Mouse (Mus musculus) embryonic facial prominence, embryonic 12.5 days (tissue): ENCODE data around the gene Ppargc1a. TPM values are rescaled to one million over a fixed set of nuclear protein-coding genes. Genes with fewer than 3 reads are reported as not detected.

Source experiments
- ATAC-seq: fragments of 200-750 bp; cut with Nextera tagmentation; 2 replicates; pipeline ENCODE4 v1.8.0; 2017; ENCODE audit not compliant: insufficient number of reproducible peaks, insufficient read depth, low FRiP score, low TSS enrichment
- H3K27ac ChIP-seq: fragments of 300-500 bp; sonication (generic); 2 replicates; pipeline ENCODE4 v1.5.1; 2016; ENCODE audit warnings: mild to moderate bottlenecking
- H3K27me3 ChIP-seq: fragments of 300-500 bp; sonication (generic); 2 replicates; pipeline ENCODE4 v1.6.1; 2016; ENCODE audit warnings: mild to moderate bottlenecking, moderate library complexity
- H3K36me3 ChIP-seq: fragments of 300-500 bp; sonication (generic); 2 replicates; pipeline ENCODE4 v1.6.1; 2016; ENCODE audit warnings: mild to moderate bottlenecking
- H3K4me1 ChIP-seq: fragments of 300-500 bp; sonication (generic); 2 replicates; pipeline ENCODE4 v1.6.1; 2016
- H3K4me2 ChIP-seq: fragments of 300-500 bp; sonication (generic); replicated peaks from 2 replicates; pipeline ENCODE4 v1.6.1; 2016; ENCODE audit warnings: mild to moderate bottlenecking, moderate library complexity
- H3K4me3 ChIP-seq: fragments of 300-500 bp; sonication (generic); 2 replicates; pipeline ENCODE4 v1.5.1; 2016; ENCODE audit warnings: mild to moderate bottlenecking
- H3K9ac ChIP-seq: fragments of 300-500 bp; sonication (generic); 2 replicates; pipeline ENCODE4 v1.6.1; 2016; ENCODE audit warnings: mild to moderate bottlenecking, moderate library complexity
- H3K9me3 ChIP-seq: fragments of 300-500 bp; sonication (generic); 2 replicates; pipeline ENCODE4 v1.6.1; 2016; ENCODE audit warnings: mild to moderate bottlenecking, moderate library complexity
- WGBS: fragments of 180-500 bp; shearing (Covaris S2); methylation state at CpG from one replicate; pipeline ENCODE4 v1.1.7; 2016; 5-methylcytosine and 5-hydroxymethylcytosine counted together
- polyA plus RNA-seq: library from polyadenylated mRNA; unstranded; fragments of >200 nt; fragmentation: Nextera tagmentation; extraction: Ambion mirVana; gene quantifications from 2 replicates; pipeline ENCODE4 v1.2.1, GENCODE M21; 2016

Gene Ppargc1a
- polyA plus RNA-seq, 1 experiment from 2014 or later = 4.2 TPM

DNA sequence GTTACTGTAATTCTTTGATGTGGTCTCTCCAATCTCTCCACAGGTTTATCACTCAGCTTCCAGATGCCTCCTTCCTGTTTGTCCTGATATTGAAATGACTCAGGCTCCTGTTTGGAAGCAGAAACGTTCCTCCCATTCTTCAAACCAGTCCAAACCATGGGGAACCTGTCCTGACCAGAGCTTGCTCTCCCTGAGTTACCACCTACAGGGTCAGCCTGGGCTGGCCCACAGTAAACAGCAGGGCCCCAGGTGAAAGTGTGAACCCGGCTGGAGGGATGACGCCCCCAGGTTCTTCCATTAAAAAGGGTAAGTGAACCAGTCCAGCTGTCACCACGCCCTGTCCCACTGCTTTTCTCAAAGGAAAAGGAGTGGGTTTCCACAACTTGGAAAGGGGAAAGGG is 15.5 kb upstream of the Ppargc1a start:
- H3K4me2 ChIP-seq = no peak overlapping the region
- H3K9ac ChIP-seq = no peak overlapping the region
- no peaks in the 10 kb centered on the region for H3K9me3 ChIP-seq
- ATAC-seq = no peak
- no peaks in the 10 kb centered on the region for H3K36me3 ChIP-seq
- H3K27ac ChIP-seq = no peak overlapping the region
- WGBS = 43% methylated on average over 4 of the region's 4 CpGs
- H3K4me3 ChIP-seq = no peak overlapping the region
- H3K4me1 ChIP-seq = no peaks in the 10 kb centered on the region
- no peaks in the 10 kb centered on the region for H3K27me3 ChIP-seq

DNA sequence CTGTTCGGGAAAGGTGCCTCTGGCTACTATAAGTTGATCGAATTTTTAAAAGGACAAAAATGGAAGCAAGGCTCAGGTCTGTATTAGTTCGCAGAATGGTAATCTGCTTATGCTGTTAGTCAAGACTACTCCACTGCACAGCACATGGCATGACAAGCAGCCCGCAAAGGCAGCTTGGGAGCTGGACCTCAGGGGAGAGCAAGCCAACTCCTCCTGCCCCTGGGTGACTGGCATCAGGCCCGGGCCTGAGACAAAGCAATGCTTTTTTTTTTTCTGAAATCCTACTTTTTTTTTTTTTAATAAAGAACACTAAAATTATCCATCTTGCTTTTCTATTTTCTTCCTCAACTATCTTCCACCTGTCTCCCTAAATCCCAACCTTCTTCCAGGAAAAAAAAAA is 15.1 kb upstream of the Ppargc1a start:
- Histone ChIP-seq H3K9ac (no peak overlapping the region), H3K9me3 (no peaks in the 10 kb centered on the region), H3K36me3 (no peaks in the 10 kb centered on the region), H3K4me1 (no peaks in the 10 kb centered on the region), H3K4me2 (no peak overlapping the region), H3K27me3 (no peaks in the 10 kb centered on the region), H3K27ac (no peak overlapping the region), H3K4me3 (no peak overlapping the region)
- WGBS = 79% methylated on average over 5 of the region's 5 CpGs
- no peak for ATAC-seq

DNA sequence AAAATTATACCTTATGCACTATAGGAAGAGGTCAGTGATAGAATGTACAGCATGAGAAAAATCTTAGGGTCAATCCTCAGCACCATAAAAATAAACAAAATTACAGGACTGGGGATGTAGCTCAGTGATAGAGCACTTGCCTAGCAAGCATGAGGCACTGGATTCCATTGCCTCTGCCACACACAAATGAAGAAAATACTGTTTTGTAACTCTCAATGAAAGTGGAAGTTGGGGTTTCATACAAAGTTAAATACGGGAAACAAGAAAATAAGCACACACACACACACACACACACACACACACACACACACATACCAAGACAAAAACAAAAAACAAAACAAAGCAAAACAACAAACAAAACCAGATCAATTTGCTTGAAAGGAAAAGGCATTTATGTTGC is 10.1 kb upstream of the Ppargc1a start:
- Histone ChIP-seq H3K36me3 (no peaks in the 10 kb centered on the region), H3K4me2 (no peak overlapping the region), H3K9me3 (no peaks in the 10 kb centered on the region), H3K27me3 (no peaks in the 10 kb centered on the region), H3K27ac (no peak overlapping the region), H3K9ac (no peak overlapping the region), H3K4me3 (no peak overlapping the region), H3K4me1 (no peaks in the 10 kb centered on the region)
- WGBS = 93% methylated on average over 1 of the region's 1 CpGs
- ATAC-seq = no peak

DNA sequence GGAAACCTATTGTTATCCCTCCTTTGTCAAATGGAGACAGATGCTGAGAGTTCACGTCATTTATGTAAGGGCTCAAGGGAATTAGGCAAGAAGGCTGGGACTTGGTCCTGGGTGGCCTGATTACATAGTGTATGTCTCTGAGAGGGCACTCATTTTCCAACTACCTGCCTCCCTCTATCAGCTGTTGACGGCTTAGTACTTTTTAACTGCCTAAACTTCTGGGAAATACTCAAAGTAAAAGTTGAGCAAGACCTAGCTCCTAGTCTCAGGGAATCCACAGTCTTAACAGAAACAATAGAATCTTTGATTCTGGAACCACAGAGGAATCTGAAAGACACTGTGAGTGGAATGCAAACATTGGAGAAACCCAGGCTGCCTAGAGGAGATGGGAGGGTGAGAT is 6.2 kb upstream of the Ppargc1a start:
- no peak for ATAC-seq
- Histone ChIP-seq H3K27ac (no peak overlapping the region), H3K4me2 (no peak overlapping the region), H3K4me1 (no peaks in the 10 kb centered on the region), H3K27me3 (no peaks in the 10 kb centered on the region), H3K9ac (no peak overlapping the region), H3K9me3 (no peaks in the 10 kb centered on the region), H3K4me3 (no peak overlapping the region), H3K36me3 (no peaks in the 10 kb centered on the region)
- WGBS = 43% methylated on average over 2 of the region's 2 CpGs

DNA sequence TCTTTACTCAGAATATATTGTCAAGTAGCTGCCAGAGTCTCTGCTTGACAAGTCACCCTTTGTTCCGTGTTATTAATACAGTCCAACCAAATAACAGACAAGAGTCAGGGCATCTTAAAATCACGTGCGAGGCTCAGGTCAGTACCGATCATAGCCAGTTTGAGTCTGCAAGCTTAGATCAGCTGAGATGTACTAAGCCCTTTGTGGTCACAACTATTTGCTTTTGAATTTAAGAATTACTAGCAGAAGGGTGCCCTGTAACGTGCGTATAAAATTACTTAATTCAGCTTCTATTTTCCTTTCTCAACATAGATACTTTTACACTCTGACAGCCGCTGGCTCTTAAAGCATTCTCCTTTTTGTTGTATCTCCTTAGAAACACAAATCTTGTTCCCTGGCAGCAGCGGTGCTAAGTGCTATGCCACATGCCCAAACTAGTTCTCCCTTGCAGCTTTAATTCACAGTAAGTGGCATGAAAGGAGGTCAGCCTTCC is 718 bp upstream of the Ppargc1a start:
- no peak for ATAC-seq
- WGBS = 43% methylated on average over 8 of the region's 8 CpGs

DNA sequence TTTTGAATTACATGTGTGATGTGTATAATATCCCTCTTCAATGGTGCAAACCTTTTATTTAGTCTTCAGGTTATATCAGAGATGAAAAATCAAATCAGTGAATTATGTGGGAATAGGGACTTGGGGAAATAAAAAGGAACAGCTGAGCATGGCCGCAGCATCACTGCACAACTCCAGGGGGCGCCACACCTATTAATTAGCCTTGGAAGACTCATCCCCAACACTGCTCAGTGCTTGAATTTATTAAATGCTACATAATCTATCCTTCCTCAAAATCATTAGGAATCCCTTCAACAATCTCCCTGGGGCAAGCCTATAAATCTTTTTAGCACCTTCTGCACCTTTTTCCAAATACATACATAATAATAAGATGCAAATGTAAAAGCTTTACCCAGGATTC is 1.9 kb downstream of the Ppargc1a start:
- H3K4me2 ChIP-seq = no peak overlapping the region
- H3K9me3 ChIP-seq = no peaks in the 10 kb centered on the region
- no peak for ATAC-seq
- no peak overlapping the region for H3K27ac ChIP-seq
- whole genome bisulfite sequencing = 63% methylated on average over 2 of the region's 2 CpGs
- no peaks in the 10 kb centered on the region for H3K27me3 ChIP-seq
- H3K4me1 ChIP-seq = peaks cover 14% of the 10 kb centered on the region; the same call in 1 of the 2 replicates
- no peak overlapping the region for H3K4me3 ChIP-seq
- no peak overlapping the region for H3K9ac ChIP-seq
- H3K36me3 ChIP-seq = no peaks in the 10 kb centered on the region

More for the DNA sequence above, 718 bp upstream of the Ppargc1a start:
- H3K4me1 ChIP-seq = peaks cover 14% of the 10 kb centered on the region; the same call in 1 of the 2 replicates
- 0 out of 2 replicates have a peak overlapping the region, but pooled peaks have one; percentile 9 for H3K4me2 ChIP-seq
- H3K9ac ChIP-seq = no peak overlapping the region
- no peaks in the 10 kb centered on the region for H3K27me3 ChIP-seq
- H3K9me3 ChIP-seq = no peaks in the 10 kb centered on the region
- no peak overlapping the region for H3K4me3 ChIP-seq
- H3K27ac ChIP-seq = no peak overlapping the region
- no peaks in the 10 kb centered on the region for H3K36me3 ChIP-seq

DNA sequence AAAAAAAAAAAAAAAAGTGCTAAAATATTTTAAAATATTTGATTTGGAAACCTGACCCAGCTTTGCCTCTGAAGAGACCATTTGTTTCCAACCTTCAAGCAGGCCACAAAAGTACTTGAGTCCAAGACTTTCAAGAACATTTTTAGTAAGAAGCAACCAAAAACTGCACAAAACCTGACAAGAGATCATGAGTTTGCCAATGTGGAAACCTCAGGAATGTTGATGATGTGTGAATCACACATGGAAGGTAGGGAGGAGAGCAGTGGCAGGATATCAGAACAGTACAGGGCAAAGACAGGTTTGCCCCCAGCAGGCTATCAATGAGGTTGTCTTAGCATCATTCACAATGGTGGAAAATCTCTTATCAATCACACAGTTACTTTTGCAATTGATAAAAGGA is 2.5 kb downstream of the Ppargc1a start:
- no peak overlapping the region for H3K4me3 ChIP-seq
- no peaks in the 10 kb centered on the region for H3K9me3 ChIP-seq
- H3K27me3 ChIP-seq = no peaks in the 10 kb centered on the region
- H3K4me1 ChIP-seq = peaks cover 14% of the 10 kb centered on the region; the same call in 1 of the 2 replicates
- H3K36me3 ChIP-seq = no peaks in the 10 kb centered on the region
- H3K9ac ChIP-seq = no peak overlapping the region
- H3K4me2 ChIP-seq = no peak overlapping the region
- H3K27ac ChIP-seq = no peak overlapping the region
- ATAC-seq = no peak

DNA sequence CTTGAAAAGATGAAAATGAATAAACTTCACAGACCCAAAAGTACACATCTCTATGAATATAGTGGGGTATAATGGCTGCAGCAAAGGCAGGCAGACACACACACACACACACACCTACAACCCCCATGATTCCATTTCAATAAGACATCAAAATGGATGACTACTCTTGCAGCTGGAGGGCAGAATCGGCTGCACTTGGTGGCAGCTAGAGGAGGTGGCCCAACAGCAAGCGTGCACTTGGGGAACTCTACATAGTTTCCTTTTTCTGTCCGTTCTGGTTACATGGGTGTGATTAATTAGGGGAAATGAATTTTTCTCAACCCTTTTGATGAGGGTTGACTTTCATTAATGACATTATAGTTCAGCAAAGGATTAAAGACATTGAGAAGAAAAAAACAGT is 4.0 kb downstream of the Ppargc1a start:
- peaks cover 13% of the 10 kb centered on the region; the same call in 1 of the 2 replicates for H3K4me1 ChIP-seq
- no peaks in the 10 kb centered on the region for H3K36me3 ChIP-seq
- ATAC-seq = no peak
- H3K9me3 ChIP-seq = no peaks in the 10 kb centered on the region
- 89% methylated on average over 3 of the region's 3 CpGs for WGBS
- no peak overlapping the region for H3K4me3 ChIP-seq
- no peak overlapping the region for H3K9ac ChIP-seq
- H3K27me3 ChIP-seq = no peaks in the 10 kb centered on the region
- no peak overlapping the region for H3K27ac ChIP-seq
- H3K4me2 ChIP-seq = no peak overlapping the region

DNA sequence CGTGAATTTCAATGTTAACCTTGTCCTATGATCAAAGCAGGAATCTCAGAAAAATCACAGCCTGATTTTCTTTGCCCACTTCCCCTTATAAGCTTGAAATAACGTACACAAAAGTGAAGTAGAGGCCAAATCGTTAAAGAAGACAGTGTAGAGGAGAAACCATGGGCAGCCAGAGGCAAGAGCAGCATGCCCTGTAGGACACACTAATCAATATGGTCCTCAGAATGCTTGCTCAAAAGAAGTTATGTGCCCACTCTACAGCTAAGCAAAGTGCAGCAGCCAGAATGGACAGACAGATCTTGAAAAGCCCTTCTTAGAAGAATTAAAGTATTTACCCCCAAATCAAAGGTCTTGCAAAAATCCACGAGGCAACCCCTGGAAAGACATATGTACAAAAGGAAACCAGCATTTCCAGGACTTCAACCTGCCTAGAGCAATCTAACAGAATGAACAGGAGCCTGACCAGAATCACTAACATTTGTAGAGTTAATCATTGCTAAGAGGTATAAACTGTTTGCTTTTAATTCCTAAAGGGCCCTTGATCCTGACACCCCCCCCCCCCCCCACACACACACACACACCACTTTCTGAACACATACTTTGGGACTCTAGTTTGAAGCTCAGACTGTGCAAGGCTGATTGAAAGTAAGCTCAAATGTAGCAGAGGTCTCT is 9.8 kb downstream of the Ppargc1a start:
- Histone ChIP-seq H3K9me3 (no peaks in the 10 kb centered on the region), H3K27ac (no peak overlapping the region), H3K36me3 (no peaks in the 10 kb centered on the region), H3K4me1 (peaks cover 10% of the 10 kb centered on the region), H3K27me3 (no peaks in the 10 kb centered on the region), H3K4me2 (no peak overlapping the region), H3K9ac (no peak overlapping the region), H3K4me3 (no peak overlapping the region)
- no peak for ATAC-seq
- WGBS = 61% methylated on average over 4 of the region's 4 CpGs

DNA sequence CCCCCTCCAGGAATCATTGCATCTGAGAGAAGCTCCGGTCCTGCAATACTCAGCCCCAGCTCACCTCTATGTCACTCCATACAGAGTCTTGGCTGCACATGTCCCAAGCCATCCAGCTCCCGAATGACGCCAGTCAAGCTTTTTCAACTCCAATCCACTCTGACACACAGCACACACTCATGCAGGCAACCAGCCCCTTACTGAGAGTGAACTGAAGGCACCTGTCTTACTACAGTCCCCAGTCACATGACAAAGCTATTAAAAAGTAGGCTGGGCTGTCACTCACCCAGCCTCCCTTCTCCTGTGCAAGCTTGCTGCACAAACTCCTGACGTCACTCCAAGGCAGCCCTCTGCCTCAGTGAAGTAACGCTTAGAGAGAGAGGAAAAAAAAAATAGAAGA is 13.9 kb downstream of the Ppargc1a start:
- ATAC-seq = peak; percentile 88
- H3K4me3 ChIP-seq = peak overlapping the region; percentile 49
- no peaks in the 10 kb centered on the region for H3K36me3 ChIP-seq
- no peaks in the 10 kb centered on the region for H3K9me3 ChIP-seq
- H3K27me3 ChIP-seq = no peaks in the 10 kb centered on the region
- H3K9ac ChIP-seq = no peak overlapping the region
- WGBS = 5% methylated on average over 5 of the region's 5 CpGs
- peaks cover 10% of the 10 kb centered on the region for H3K4me1 ChIP-seq
- no peak overlapping the region; the same call in 1 of the 2 replicates for H3K27ac ChIP-seq
- H3K4me2 ChIP-seq = peak overlapping the region; percentile 63

DNA sequence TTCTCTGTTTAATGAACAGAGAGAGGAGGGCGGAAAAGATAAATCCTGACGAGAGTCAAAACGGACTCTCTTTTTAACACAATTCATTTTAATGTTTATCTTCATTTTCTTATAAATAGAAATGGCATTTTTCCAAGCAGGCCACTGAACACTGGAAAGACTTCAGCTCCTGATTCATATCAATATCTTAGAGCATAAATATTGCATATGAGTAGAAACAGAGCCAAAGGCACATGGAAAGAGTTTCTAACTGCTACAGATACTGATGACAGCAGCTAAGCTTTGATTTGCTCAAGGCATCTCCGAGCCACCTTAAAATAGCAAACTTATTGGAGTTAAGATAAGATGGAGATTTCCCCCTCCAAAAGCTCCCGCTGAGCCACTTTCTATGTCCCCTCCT is 14.3 kb downstream of the Ppargc1a start:
- H3K9ac ChIP-seq = no peak overlapping the region
- WGBS = 10% methylated on average over 5 of the region's 5 CpGs
- H3K27ac ChIP-seq = peak overlapping the region; percentile 84

DNA sequence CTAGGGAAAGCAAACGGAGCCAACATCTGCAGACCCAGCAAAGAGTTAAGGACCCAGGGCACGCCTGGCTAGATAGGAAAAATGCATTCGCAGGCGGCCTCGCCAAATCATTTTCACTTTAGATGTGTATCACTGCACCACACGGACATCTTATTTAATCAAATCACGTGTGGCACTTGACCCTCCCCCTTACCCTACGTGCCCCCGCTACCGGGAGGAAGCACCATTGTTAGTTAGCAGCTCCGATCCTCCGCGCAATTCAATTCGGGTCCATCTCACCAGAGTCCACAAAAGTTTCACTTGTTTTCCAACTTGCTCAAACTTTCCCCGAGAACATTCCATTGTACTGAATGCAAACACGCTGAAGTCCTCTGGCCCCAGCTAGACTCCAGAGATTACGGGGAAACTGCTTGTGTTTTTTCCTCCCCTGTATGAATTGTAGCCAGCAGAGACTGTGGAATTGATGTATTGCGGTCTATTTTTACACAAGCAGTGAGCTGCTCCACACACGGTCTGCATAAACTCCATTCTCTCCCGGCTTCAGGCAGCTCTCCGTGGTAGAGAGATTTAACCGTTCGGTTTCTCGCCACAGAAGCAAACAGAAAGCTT is 14.9 kb downstream of the Ppargc1a start:
- 1% methylated on average over 24 of the region's 24 CpGs for WGBS
- peak; percentile 60; the same call in 1 of the 2 replicates for ATAC-seq
- H3K36me3 ChIP-seq = no peaks in the 10 kb centered on the region

More for the DNA sequence above, 14.3 kb downstream of the Ppargc1a start:
- Histone ChIP-seq H3K4me3 (peak overlapping the region; percentile 49), H3K4me2 (peak overlapping the region; percentile 63), H3K9me3 (no peaks in the 10 kb centered on the region), H3K4me1 (peaks cover 10% of the 10 kb centered on the region), H3K27me3 (no peaks in the 10 kb centered on the region), H3K36me3 (no peaks in the 10 kb centered on the region)
- no peak for ATAC-seq

More for the DNA sequence above, 14.9 kb downstream of the Ppargc1a start:
- Histone ChIP-seq H3K4me1 (peaks cover 10% of the 10 kb centered on the region), H3K4me3 (peak overlapping the region; percentile 49), H3K27ac (peak overlapping the region; percentile 84), H3K27me3 (no peaks in the 10 kb centered on the region), H3K9ac (peak overlapping the region; percentile 52), H3K9me3 (no peaks in the 10 kb centered on the region), H3K4me2 (peak overlapping the region; percentile 63)
